Mouse (Mus musculus) lung, adult 2 months (tissue): ENCODE data around the gene Gde1. TPM values are rescaled to one million over a fixed set of nuclear protein-coding genes. Genes with fewer than 3 reads are reported as not detected.
A peak's percentile ranks its signal among the peaks of the same experiment; 100 is the strongest.

ENCODE experiments used
- DNase-seq: peaks from one replicate; pipeline ENCODE4 v3.0.0; 2022
- H3K4me1 ChIP-seq: fragments of 200-500 bp; 2 replicates; pipeline ENCODE4 v1.6.1; 2011; ENCODE audit warnings: low read length; ENCODE audit not compliant: control insufficient read depth, insufficient read depth
- H3K4me3 ChIP-seq: fragments of 200-500 bp; replicated peaks from 2 replicates; pipeline ENCODE3; 2011; ENCODE audit warnings: low read depth, mild to moderate bottlenecking, control low read depth, low read length; ENCODE audit errors: extremely low read depth
- CTCF ChIP-seq: fragments of 200-500 bp; IDR thresholded peaks from 2 replicates; pipeline ENCODE4 v1.5.1; 2011; ENCODE audit warnings: mild to moderate bottlenecking, low read length, control low read depth; ENCODE audit not compliant: insufficient read depth
- POLR2A ChIP-seq: fragments of 200-500 bp; IDR thresholded peaks from 2 replicates; pipeline ENCODE4 v1.6.1; 2011; ENCODE audit warnings: low read depth, mild to moderate bottlenecking, control low read depth, low read length, borderline replicate concordance; ENCODE audit errors: extremely low read depth
- WGBS: fragments of 180-500 bp; shearing (Covaris S2); methylation state at CpG from one replicate; pipeline ENCODE4 v1.1.7; 2018; 5-methylcytosine and 5-hydroxymethylcytosine counted together
- polyA plus RNA-seq: library from polyadenylated mRNA; depleted of rRNA; stranded (reverse); fragments of >200 nt; gene quantifications from 2 replicates; pipeline ENCODE4 v1.2.3, GENCODE M21; 2012; rRNA removed

Gde1 gene
- polyA plus RNA-seq: 307 and 574 TPM in 2 replicates

DNA sequence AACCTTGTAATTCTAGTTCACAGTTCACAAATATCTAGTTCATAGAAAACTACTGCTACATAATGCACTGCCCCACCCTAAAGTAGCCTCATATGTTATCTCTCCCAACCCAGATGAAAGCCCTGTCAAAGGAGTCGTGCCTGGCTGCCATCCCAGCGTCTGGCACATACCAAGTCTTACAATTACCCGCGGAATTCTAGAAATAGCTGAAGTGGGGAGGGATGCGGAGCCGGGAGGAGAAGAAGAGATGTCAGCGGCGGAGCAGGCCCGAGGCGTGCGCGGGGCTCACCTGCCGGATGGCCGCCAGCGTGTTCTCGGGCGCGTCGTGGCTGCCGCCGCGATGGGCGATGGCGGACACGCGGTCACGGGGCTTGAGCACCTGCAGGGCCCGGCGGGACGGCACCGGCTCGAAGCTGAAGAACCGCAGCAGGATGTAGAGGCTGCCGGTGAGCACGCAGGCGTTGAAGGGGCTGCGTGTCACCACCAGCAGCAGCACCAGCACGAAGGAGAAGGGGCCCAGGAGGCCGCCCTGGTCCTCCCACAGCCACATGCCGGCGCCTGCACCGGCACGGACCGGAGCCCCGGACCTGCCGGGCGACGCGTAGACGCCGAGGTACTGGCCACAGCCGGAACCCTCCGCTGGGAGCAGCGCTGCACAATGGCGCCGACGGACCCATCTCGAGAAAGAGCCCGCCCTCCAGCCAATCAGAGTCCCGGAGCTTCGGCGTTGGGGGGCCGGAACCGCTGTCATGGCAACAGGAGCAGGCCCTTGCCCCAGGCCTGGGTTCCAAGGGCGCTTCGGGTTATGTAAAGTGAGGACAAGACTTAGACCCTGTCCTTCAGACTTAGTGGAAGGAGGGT, at the start of gene Gde1:
Gene Gde1, minus strand, starts transcription at position 678 of the 861 bp plus-strand sequence.
- H3K4me3 ChIP-seq: peak within 1 kb of the TSS; percentile 70
- TF ChIP-seq CTCF: no peak
- TF ChIP-seq POLR2A: peak; percentile 78; the same call in 1 of the 2 replicates
- H3K4me1 ChIP-seq: peaks cover 7% of the 10 kb centered on the region
- DNase-seq: peak; percentile 90
- under 1% methylated on average over 66 of the region's 66 CpGs for WGBS

DNA sequence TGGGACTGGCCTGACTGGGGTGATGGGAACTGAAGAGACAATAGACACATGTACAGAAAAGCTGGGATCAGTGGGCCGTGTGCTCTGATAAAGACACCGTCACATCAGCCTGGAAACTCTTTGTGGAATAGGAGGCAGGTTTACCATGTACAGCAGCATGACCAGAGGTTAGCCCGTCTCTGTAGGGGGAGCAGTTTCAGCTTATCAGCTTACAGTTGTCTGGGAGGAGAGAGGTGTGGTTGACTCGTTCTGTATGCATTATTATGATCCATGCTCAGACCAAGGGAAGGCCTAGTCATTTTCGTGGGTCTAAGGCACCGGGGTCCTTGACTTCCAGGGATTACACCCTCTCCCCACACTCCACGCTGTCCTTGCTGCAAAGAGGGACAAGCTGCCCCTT, 46.0 kb upstream of the Gde1 start:
- TF ChIP-seq POLR2A (no peak), CTCF (no peak)
- no peak overlapping the region for H3K4me3 ChIP-seq
- H3K4me1 ChIP-seq: no peaks in the 10 kb centered on the region
- DNase-seq: no peak
- 84% methylated on average over 7 of the region's 7 CpGs for WGBS

DNA sequence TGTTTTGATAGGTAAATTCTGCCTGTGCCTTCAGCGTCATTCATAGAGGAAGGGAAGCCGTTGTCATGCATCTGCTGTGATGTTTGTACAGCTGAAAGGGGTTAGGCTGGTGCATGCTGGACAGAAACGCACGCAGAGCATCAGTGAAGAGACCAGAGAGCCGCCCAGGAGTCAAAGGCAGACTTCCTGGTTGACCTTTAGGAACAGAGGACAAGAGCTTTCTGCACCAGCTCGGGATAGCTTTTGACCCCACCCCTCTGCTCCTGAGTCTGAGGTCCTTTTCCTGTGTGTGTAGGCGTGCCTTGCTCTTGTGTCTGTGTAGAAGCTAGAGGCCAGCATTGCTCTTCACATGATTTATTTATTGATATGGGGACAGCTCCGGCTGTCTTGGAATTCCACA, 44.1 kb upstream of the Gde1 start:
- TF ChIP-seq CTCF: no peak
- TF ChIP-seq POLR2A: no peak
- H3K4me3 ChIP-seq: no peak overlapping the region
- WGBS: 73% methylated on average over 8 of the region's 8 CpGs
- no peak for DNase-seq
- no peaks in the 10 kb centered on the region for H3K4me1 ChIP-seq

DNA sequence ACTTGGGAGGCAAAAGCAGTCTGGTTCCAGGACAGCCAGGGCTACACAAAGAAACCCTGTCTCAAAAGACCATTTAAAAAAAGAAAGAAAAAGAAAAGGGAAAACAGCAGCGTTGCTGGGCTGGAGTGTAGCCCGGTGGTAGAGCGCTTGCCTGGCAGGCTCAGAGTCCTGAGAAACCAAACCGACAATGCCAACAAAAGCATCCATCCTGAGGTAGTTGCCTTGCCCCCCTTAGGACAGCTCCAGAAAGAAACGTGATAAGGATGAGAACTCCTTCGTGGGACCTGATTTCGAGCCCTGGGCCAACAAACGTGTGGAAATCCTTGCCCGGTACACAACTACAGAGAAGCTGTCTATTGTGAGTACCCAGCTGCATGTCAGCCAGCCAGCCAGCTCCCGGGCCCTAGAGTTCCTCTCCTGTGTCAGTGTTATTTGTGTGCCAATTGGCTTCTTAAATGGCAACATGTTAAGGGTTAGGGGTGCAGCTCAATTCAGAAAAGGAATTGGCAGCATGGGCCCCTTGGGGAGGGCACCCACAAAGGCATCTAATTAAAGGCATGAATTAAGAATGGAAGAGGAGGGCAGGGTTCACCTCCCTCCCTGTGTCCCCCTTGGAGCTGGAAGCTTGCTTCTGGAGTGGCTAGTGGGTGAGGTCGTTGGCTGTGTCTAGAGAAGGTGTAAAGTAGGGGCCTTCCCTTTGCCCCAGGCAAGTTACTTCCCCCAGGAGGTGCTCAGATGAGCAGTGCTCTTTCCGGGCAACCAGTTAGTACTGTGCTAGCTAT, 42.5 kb upstream of the Gde1 start:
- 90% methylated on average over 12 of the region's 12 CpGs for WGBS
- TF ChIP-seq CTCF: no peak
- no peak for TF ChIP-seq POLR2A
- Histone ChIP-seq H3K4me1 (no peaks in the 10 kb centered on the region), H3K4me3 (no peak overlapping the region)
- DNase-seq: no peak

DNA sequence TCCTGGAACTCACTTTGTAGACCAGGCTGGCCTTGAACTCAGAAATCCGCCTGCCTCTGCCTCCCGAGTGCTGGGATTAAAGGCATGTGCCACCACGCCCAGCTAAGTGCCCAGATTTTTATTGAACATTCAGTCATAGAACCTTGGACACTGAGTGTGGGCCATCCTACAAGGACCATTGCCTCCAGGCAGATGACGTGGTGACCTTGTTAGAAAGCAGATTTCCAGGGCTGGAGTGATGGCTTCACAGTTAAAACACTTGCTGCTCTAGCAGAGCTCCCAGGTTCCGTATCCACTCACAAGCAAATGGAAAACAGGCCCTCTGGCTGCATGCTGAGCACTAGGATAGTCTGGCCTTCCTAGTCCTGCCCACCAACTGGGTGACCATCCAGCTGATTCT, 39.2 kb upstream of the Gde1 start:
- WGBS: 95% methylated on average over 5 of the region's 5 CpGs
- DNase-seq: no peak
- H3K4me1 ChIP-seq: peaks cover 5% of the 10 kb centered on the region; the same call in 1 of the 2 replicates
- TF ChIP-seq CTCF (no peak), POLR2A (no peak)
- no peak overlapping the region for H3K4me3 ChIP-seq

DNA sequence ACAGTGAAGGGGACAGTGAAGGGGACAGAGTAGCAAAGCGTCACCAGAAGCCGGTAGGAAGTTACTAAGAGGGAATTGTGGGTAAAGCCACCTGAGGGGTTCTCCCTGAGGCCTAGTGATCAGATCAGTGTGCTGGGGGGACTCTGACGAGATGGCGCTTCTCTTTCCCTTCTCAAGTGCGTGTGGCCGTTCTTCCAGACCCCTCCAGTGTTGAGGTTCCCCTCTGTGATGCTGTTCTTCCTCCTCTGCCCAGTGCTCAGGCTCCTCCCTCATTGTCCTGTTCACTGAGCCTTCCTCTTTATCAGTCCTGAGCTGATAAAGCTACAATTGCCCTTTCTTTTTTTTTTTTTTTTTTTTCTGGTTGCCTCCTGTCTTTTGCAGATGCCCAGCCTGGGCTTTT, 36.7 kb upstream of the Gde1 start:
- peaks cover 5% of the 10 kb centered on the region; the same call in 1 of the 2 replicates for H3K4me1 ChIP-seq
- TF ChIP-seq POLR2A: no peak
- no peak for TF ChIP-seq CTCF

DNA sequence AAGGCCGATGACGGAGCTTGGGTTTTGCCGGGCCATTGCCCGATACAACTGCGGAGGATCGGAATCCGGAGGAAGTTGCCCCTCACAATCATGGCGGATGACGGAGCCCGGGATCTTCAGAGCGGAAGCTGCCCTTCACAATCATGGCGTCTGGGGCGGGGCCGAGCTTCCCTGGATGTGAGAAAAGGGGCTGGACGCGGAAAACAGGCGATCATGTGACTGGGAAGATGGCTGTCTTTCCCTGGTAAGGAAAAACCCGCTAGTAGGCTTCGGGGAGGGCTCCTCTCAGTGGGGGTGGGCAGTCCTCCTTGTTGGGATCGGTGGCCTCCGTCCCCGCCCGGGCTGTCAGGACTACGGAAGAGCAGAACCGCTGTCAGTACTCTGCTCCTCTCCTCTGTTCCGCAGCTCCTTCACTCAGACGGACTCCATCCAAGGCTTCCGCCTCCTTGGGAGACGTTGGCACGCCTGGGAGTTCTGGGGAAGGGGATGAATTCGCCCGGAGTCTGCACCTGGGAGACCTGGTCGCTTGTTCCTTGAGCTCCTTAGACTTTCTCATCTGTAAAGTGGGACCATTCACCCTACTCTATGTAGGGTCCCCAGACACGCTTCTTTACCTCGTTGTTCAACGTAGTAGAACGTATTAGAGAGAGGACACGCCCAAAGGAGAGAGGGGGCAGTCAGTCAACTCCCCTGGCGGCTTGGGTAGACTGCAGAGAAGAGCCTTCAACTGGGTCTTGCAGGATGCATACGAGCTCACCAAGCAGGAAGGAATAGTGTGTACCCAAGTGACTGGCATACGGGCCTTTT, 35.2 kb upstream of the Gde1 start:
- Histone ChIP-seq H3K4me3 (peak overlapping the region; percentile 93), H3K4me1 (peaks cover 5% of the 10 kb centered on the region; the same call in 1 of the 2 replicates)
- TF ChIP-seq CTCF: no peak
- peak; percentile 63; the same call in 1 of the 2 replicates for TF ChIP-seq POLR2A
- peak; percentile 94 for DNase-seq
- WGBS: 2% methylated on average over 41 of the region's 41 CpGs

More for the DNA sequence above, 36.7 kb upstream of the Gde1 start:
- 83% methylated on average over 6 of the region's 6 CpGs for WGBS
- no peak for DNase-seq
- H3K4me3 ChIP-seq: no peak overlapping the region

DNA sequence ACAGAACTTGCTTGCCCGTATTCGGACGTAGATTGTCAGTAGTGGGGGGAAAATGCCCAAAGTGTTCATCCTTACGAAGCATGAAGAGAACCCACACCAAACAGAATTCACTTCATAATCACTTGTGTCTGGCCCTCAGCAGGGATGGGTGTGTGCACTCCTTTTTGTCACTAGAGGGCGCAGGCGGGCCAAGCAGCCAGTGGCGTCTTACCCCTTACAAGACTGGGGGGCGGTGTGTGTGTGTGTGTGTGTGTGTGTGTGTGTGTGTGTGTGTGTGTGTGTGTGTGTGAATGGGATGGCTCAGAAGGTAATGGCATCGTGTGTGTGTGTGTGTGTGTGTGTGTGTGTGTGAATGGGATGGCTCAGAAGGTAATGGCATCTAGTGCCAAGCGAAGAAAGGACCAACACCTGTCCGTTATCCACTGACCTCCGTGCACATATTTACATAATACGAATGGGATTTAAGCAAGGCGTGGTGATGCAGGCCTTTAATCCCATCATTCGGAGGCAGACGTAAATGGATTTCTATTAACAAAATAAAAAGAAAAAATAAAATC, 34.5 kb upstream of the Gde1 start, which contains the start of gene Vps35l:
Gene Vps35l, plus strand, starts transcription at position 252 of the 557 bp plus-strand sequence.
- DNase-seq: peak; percentile 61
- 1% methylated on average over 16 of the region's 16 CpGs for WGBS

DNA sequence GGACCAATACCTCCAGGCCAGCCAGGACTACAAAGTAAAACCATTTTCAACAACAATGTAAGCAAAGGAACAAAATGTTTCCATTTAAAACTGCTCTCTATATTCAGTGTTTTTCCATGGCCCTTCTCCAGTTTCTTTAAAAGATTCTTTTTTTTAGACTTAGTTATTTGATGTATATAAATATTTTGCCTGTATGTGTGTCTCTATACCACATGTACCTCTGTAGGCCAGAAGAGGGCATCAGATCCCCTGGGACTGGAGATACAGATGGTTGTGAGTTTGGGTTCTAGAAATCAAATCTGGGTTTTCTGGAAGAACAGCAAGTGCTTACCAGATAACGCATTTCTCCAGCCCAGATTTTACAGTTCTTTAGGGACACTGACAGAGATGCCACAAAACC, 33.2 kb upstream of the Gde1 start:
- peaks cover 5% of the 10 kb centered on the region; the same call in 1 of the 2 replicates for H3K4me1 ChIP-seq
- DNase-seq: no peak
- no peak for TF ChIP-seq CTCF
- TF ChIP-seq POLR2A: no peak
- H3K4me3 ChIP-seq: no peak overlapping the region
- WGBS: 73% methylated on average over 1 of the region's 1 CpGs

More for the DNA sequence above, 34.5 kb upstream of the Gde1 start, which contains the start of gene Vps35l:
- Histone ChIP-seq H3K4me1 (peaks cover 5% of the 10 kb centered on the region; the same call in 1 of the 2 replicates), H3K4me3 (peak within 1 kb of the TSS; percentile 93)
- peak; percentile 68 for TF ChIP-seq CTCF
- no peak for TF ChIP-seq POLR2A
